Mouse (Mus musculus) liver, embryonic 12.5 days (tissue): ENCODE measurements around the gene Manbal. TPM values are rescaled to one million over a fixed set of nuclear protein-coding genes. Genes with fewer than 3 reads are reported as not detected.

ENCODE experiments used
- ATAC-seq: fragments of 200-750 bp; cut with Nextera tagmentation; 2 replicates; pipeline ENCODE4 v1.8.0; 2017; ENCODE audit warnings: moderate number of reproducible peaks, mild to moderate bottlenecking, moderate library complexity
- H3K27ac ChIP-seq: fragments of 300-500 bp; sonication (generic); 2 replicates; pipeline ENCODE4 v1.5.1; 2016; ENCODE audit warnings: mild to moderate bottlenecking
- H3K27me3 ChIP-seq: fragments of 300-500 bp; sonication (generic); replicated peaks from 2 replicates; pipeline ENCODE4 v1.6.1; 2016; ENCODE audit warnings: mild to moderate bottlenecking, moderate library complexity
- H3K36me3 ChIP-seq: fragments of 300-500 bp; sonication (generic); 2 replicates; pipeline ENCODE4 v1.6.1; 2016; ENCODE audit warnings: mild to moderate bottlenecking, moderate library complexity
- H3K4me1 ChIP-seq: fragments of 300-500 bp; sonication (generic); 2 replicates; pipeline ENCODE4 v1.6.1; 2016
- H3K4me2 ChIP-seq: fragments of 300-500 bp; sonication (generic); 2 replicates; pipeline ENCODE4 v1.6.1; 2016; ENCODE audit warnings: mild to moderate bottlenecking, moderate library complexity
- H3K4me3 ChIP-seq: fragments of 300-500 bp; sonication (generic); 2 replicates; pipeline ENCODE4 v1.5.1; 2016; ENCODE audit warnings: mild to moderate bottlenecking, moderate library complexity
- H3K9ac ChIP-seq: fragments of 300-500 bp; sonication (generic); 2 replicates; pipeline ENCODE4 v1.6.1; 2016; ENCODE audit warnings: mild to moderate bottlenecking, moderate library complexity
- H3K9me3 ChIP-seq: fragments of 300-500 bp; sonication (generic); replicated peaks from 2 replicates; pipeline ENCODE4 v1.6.1; 2016; ENCODE audit warnings: mild to moderate bottlenecking, moderate library complexity
- WGBS: fragments of 180-500 bp; shearing (Covaris S2); methylation state at CpG from one replicate; pipeline ENCODE4 v1.1.7; 2016; ENCODE audit not compliant: insufficient replicate concordance; 5-methylcytosine and 5-hydroxymethylcytosine counted together
- polyA plus RNA-seq: library from polyadenylated mRNA; unstranded; fragments of >200 nt; fragmentation: Nextera tagmentation; extraction: Ambion mirVana; gene quantifications from 2 replicates; pipeline ENCODE4 v1.2.1, GENCODE M21; 2016

Gene Manbal
- polyA plus RNA-seq, 1 experiment from 2014 or later: 28.0 TPM

DNA sequence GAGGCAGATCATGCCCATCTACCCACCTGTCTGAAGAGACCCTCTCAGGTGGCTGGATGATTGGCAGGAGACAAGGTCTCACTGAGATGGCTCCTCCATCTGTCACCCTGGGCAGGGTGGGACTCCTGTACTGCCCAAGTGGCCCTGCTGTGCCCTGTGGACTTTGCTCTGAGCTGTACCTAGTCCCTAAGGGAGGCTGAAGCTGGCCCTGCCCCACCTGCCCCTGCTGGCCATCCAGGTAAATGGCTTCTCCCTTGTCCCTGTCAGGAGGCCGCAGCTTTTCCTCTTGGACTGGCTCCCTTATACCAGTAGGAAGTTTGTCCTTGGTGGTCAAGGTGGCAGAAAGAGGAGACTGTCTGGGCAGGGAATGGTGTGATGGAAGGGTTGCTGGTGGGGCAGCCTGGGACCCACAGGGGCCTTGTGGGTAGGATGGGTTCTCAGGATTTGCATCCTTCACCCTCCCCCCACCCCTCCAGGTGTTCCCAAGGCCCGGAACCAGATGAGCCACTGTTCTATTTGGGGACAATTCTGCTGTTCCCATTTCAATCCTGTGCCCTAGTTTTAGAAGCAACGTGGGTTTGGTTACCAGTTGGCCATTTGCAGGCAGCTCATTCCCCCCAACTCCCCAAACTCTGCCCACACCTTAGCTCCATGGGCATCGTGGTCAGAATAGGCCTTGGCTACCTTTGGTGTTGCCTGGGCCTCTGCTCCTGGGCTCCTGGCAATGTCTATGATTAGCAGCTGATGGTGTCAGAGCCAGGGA, 63.5 kb downstream of the Manbal start:
- Histone ChIP-seq H3K4me2 (no peak overlapping the region), H3K4me1 (peaks cover 39% of the 10 kb centered on the region), H3K9me3 (no peaks in the 10 kb centered on the region), H3K27ac (no peak overlapping the region), H3K36me3 (0 out of 2 replicates have a peak, but pooled peaks cover 2% of the 10 kb centered on the region), H3K27me3 (peaks cover 7% of the 10 kb centered on the region; the same call in 1 of the 2 replicates), H3K4me3 (no peak overlapping the region), H3K9ac (no peak overlapping the region)
- WGBS: 57% methylated on average over 4 of the region's 4 CpGs
- ATAC-seq: no peak

DNA sequence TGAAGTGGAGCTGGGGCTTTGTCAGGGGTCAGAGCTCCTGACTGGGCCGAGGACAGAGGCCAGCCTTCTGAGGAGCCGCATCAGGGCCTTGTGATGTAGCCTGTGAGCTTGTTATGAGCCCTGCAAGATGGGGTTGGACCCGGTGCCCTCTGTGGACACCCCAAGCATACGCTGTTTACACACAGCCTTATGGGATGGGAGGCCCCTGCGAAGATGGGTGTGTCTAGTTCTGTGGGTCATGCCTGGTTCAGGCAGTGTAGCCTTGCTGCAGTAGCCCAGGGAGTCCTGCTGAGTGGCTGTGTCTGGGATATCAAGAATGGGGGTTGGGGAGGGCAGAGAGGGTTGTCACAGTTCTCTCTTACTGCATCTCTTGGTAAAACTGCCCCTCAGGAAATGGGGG, 64.5 kb downstream of the Manbal start:
- H3K27ac ChIP-seq: no peak overlapping the region
- H3K9ac ChIP-seq: no peak overlapping the region
- H3K9me3 ChIP-seq: no peaks in the 10 kb centered on the region
- ATAC-seq: no peak
- H3K4me3 ChIP-seq: no peak overlapping the region
- no peak overlapping the region for H3K4me2 ChIP-seq
- H3K4me1 ChIP-seq: peaks cover 36% of the 10 kb centered on the region
- H3K27me3 ChIP-seq: no peaks in the 10 kb centered on the region
- 65% methylated on average over 5 of the region's 5 CpGs for WGBS
- 0 out of 2 replicates have a peak, but pooled peaks cover 2% of the 10 kb centered on the region for H3K36me3 ChIP-seq

DNA sequence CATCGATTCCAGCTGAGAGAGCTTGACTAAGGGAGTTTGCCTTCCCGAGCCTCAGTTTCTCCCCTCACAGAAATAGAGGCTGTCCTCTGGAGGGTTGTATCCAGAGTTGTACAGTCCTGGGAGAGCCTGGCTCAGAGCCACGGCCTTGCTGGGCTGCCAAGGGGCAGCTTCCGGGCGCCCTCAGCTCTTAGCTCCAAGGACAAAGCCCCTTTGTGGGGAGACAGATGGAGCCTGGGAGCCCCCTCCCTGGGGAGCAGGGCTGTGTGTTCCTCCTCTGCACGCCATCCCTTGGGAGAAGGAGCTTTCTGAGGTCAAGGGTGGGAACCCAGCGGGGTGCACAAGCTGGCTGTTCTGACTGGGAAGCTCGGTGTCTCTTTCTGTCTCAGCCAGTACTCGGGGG, 65.1 kb downstream of the Manbal start:
- no peaks in the 10 kb centered on the region for H3K9me3 ChIP-seq
- no peak overlapping the region for H3K4me3 ChIP-seq
- H3K27ac ChIP-seq: no peak overlapping the region
- H3K36me3 ChIP-seq: 0 out of 2 replicates have a peak, but pooled peaks cover 2% of the 10 kb centered on the region
- ATAC-seq: no peak
- H3K9ac ChIP-seq: no peak overlapping the region
- H3K4me2 ChIP-seq: no peak overlapping the region
- peaks cover 36% of the 10 kb centered on the region for H3K4me1 ChIP-seq
- no peaks in the 10 kb centered on the region for H3K27me3 ChIP-seq
- 66% methylated on average over 9 of the region's 9 CpGs for WGBS

DNA sequence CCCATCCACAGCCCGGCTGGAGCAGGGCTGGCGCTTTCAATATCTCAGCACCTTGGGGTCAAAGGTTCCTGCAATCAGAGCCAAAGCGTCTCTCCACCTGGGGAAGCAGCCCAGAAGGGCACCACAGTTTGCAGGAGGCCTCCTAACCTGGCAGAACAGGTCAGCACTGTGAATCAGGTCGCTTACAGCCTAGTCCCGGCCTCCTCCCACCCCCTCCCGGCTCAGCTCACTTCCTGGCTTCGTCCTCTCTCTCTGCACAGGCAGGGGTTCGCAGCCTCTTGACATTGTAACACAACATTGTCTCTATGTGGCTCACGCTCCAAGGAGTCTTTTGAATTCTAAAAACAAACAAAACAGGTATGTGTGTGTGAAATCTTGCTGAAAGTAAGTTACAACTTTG, 66.6 kb downstream of the Manbal start:
- peaks cover 27% of the 10 kb centered on the region; the same call in 1 of the 2 replicates for H3K4me1 ChIP-seq
- 50% methylated on average over 9 of the region's 9 CpGs for WGBS
- H3K9ac ChIP-seq: no peak overlapping the region; the same call in 1 of the 2 replicates
- ATAC-seq: no peak
- no peaks in the 10 kb centered on the region for H3K27me3 ChIP-seq
- H3K4me2 ChIP-seq: no peak overlapping the region
- 0 out of 2 replicates have a peak, but pooled peaks cover 2% of the 10 kb centered on the region for H3K36me3 ChIP-seq
- no peaks in the 10 kb centered on the region for H3K9me3 ChIP-seq
- no peak overlapping the region for H3K4me3 ChIP-seq
- no peak overlapping the region for H3K27ac ChIP-seq

DNA sequence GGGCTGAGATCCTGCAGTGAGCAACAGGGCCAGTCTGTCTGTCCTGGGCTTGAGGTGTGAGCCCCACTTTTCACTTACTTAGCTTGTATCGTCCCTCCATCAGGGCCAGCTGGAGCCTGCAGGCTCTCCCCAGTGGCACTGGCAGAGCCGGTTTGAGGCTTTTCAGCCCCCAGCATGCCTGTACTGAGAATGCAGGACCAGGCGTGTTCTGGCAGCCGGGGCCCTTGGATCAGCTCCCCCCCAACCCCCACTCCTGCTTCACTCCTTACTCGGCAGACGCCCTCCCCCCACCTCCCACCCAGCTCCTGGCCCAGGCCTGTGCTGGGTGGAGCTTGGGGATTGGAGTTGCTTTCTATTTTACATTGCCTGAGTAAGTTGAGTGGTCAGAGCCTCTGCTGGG, 67.1 kb downstream of the Manbal start:
- Histone ChIP-seq H3K9ac (no peak overlapping the region), H3K27ac (no peak overlapping the region), H3K4me1 (peaks cover 24% of the 10 kb centered on the region; the same call in 1 of the 2 replicates), H3K36me3 (0 out of 2 replicates have a peak, but pooled peaks cover 2% of the 10 kb centered on the region), H3K9me3 (no peaks in the 10 kb centered on the region), H3K4me3 (no peak overlapping the region), H3K4me2 (no peak overlapping the region), H3K27me3 (no peaks in the 10 kb centered on the region)
- ATAC-seq: no peak
- 55% methylated on average over 6 of the region's 6 CpGs for WGBS

DNA sequence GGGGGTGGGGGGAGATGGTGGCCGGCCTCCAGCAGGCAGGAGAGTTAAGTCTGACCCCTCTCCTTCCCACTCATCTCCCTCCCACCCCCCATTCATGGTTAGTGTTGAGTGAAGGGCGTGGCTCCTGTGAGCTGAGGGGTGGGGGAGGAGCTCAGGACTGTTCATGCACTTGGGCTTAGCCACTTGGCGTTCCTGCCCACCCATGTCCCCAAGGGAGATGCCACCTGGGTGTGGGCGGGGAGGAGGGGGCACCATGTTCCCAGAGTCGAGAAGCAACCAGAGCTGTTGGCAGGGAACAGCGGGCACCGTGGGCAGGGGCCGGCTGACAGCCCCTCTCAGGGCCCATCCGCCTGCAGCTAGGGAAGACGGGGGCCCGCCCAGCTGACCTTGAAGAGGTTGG, 69.1 kb downstream of the Manbal start:
- H3K36me3 ChIP-seq: peaks cover 13% of the 10 kb centered on the region

DNA sequence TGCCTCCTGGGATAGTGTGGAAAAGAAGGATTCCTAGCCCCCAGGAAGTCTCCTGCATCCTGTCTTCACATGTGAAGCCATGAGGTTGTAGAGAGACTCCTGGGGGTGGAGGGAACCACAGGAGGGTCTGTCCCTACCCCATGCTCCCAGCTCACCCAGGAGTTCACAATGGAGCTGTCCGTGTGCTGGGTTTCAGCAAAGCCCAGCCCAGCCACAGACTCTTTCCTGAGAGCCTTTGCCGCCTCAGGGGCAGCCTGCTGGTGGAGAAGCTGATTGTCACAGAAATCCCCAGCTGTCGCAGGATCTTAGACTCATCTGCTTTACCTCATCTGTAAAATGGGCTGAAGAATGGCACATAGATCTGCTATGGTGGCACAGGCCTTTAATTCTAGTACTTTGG, 69.7 kb downstream of the Manbal start:
- no peak overlapping the region for H3K4me3 ChIP-seq
- H3K9me3 ChIP-seq: peaks cover 4% of the 10 kb centered on the region; the same call in 1 of the 2 replicates
- H3K9ac ChIP-seq: no peak overlapping the region
- H3K27me3 ChIP-seq: no peaks in the 10 kb centered on the region
- H3K27ac ChIP-seq: no peak overlapping the region
- H3K4me1 ChIP-seq: peaks cover 14% of the 10 kb centered on the region; the same call in 1 of the 2 replicates
- H3K4me2 ChIP-seq: no peak overlapping the region
- ATAC-seq: no peak
- 61% methylated on average over 3 of the region's 3 CpGs for WGBS
- H3K36me3 ChIP-seq: peaks cover 13% of the 10 kb centered on the region

More for the DNA sequence above, 69.1 kb downstream of the Manbal start:
- 77% methylated on average over 10 of the region's 11 CpGs for WGBS
- no peak for ATAC-seq
- H3K4me1 ChIP-seq: peaks cover 18% of the 10 kb centered on the region; the same call in 1 of the 2 replicates
- H3K4me2 ChIP-seq: no peak overlapping the region
- H3K9ac ChIP-seq: no peak overlapping the region
- H3K27ac ChIP-seq: no peak overlapping the region
- no peaks in the 10 kb centered on the region for H3K27me3 ChIP-seq
- no peak overlapping the region for H3K4me3 ChIP-seq
- H3K9me3 ChIP-seq: peaks cover 4% of the 10 kb centered on the region; the same call in 1 of the 2 replicates

DNA sequence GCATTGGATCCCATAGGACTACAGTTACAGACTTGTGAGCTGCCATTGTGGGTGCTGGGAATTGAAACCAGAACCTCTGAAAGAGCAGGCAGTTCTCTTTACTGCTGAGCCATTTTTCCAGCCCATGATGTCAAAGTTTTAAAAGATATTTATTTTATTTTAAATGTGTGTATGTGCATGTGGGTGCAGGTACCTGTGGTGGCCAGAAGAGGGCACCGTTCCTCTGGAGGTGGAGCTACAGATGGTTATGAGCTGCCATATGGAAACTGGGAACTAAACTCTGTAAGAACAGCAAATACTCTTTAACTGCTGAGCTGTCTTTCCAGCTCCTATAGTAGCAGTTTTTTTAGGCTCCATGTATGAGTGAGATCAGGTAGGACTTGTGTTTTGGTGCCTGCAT, 74.0 kb downstream of the Manbal start:
- Histone ChIP-seq H3K4me1 (no peaks in the 10 kb centered on the region), H3K4me2 (no peak overlapping the region), H3K27ac (no peak overlapping the region), H3K4me3 (no peak overlapping the region), H3K36me3 (peaks cover 13% of the 10 kb centered on the region), H3K9me3 (peaks cover 4% of the 10 kb centered on the region; the same call in 1 of the 2 replicates), H3K9ac (no peak overlapping the region), H3K27me3 (no peaks in the 10 kb centered on the region)
- 68% methylated on average over 1 of the region's 1 CpGs for WGBS
- ATAC-seq: no peak

Other genes starting within 250 kb of the Manbal start
- gene Samhd1, start 232.3 kb upstream of the Manbal start, polyA plus RNA-seq: 23.0 and 24.9 TPM in 2 replicates
- gene Rbl1, start 163.1 kb upstream of the Manbal start, polyA plus RNA-seq: 27.9 and 31.0 TPM in 2 replicates
- gene Rpn2, start 88.6 kb upstream of the Manbal start, polyA plus RNA-seq: 198 and 216 TPM in 2 replicates
- 0.31 and 0.49 TPM in 2 replicates for gene Mroh8, start 88.0 kb upstream of the Manbal start, polyA plus RNA-seq
- gene Ghrh, start 20.1 kb upstream of the Manbal start, polyA plus RNA-seq: not detected in 2 replicates
- gene Src, start 50.9 kb downstream of the Manbal start, polyA plus RNA-seq: 4.5 TPM in 2 replicates
- 79.0 and 80.8 TPM in 2 replicates for gene Nnat, start 192.5 kb downstream of the Manbal start, polyA plus RNA-seq
- gene Blcap, start 203.7 kb downstream of the Manbal start, polyA plus RNA-seq: 12.3 and 13.4 TPM in 2 replicates